Mouse (Mus musculus) C2C12 (cell line): Measurements from ENCODE around the gene Sh3yl1.

Experiments
- CTCF ChIP-seq: IDR thresholded peaks from one replicate; pipeline ENCODE4 v1.5.1; 2011; ENCODE audit not compliant: control insufficient read depth, insufficient read depth, insufficient read length
- MYOD1 ChIP-seq: IDR thresholded peaks from one replicate; pipeline ENCODE4 v1.6.1; 2011; ENCODE audit warnings: low read depth; ENCODE audit not compliant: control insufficient read depth, insufficient read length
- MYOG ChIP-seq: IDR thresholded peaks from one replicate; pipeline ENCODE4 v1.6.1; 2011; ENCODE audit not compliant: control insufficient read depth, insufficient read length; ENCODE audit errors: extremely low read depth

DNA sequence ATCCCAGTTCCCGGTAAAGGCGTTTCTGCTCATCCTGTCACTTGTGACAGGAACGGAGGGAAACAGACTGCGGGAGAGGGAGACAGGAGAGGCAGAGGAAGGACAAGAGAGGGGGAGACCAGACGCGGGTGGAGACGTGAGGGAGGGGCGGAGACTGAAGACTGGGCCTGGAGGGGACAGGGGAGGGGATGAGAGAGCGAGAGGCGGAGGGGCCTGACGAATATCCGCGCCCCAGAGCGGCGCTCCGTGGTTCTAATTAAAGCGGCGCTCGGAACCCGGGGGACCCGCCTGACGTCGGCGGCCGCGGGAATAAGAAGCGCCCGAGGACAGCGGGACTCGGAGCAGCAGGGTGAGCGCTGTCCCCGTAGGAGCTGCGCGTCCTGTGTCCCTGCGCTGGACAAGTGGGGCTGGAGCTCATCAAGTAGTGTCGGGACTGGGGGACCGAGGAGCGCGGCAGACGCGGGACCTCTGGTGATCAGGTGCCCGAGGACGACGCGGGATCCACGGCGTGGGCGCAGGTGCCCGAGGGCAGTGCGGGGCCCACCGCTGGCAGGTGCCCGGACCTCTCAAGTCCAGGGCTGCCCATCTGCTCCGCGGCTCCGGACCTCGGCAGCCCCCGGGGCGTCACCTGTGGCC is 27.4 kb upstream of the Sh3yl1 start, which contains the start of gene Alkal2:
- TF ChIP-seq MYOG, result no peak
- no peak for TF ChIP-seq CTCF
- no peak for TF ChIP-seq MYOD1
